Mouse (Mus musculus): ENCODE measurements around the gene Zscan5b. TPM values are rescaled to one million over a fixed set of nuclear protein-coding genes. Genes with fewer than 3 reads are reported as not detected.
"Not testable (repeated sequence)": the region's sequence is repeated elsewhere in the genome, so short reads cannot be mapped to it uniquely, and the experiment has no call there.

Gene Zscan5b
- polyA plus RNA-seq, 1 experiment from 2014 or later: not detected

GRCm38 (mm10) chr7:6257386-6257785, 35.3 kb downstream of the Zscan5b start:
- H3K27me3 ChIP-seq (ENCODE audit: insufficient read depth, poor library complexity, severe bottlenecking): no peaks in the 10 kb centered on the region
- no peak overlapping the region for H3K4me3 ChIP-seq
- H3K4me1 ChIP-seq: no peaks in the 10 kb centered on the region
- H3K9me3 ChIP-seq: peaks cover 6% of the 10 kb centered on the region; the same call in 1 of the 2 replicates
- WGBS: 82% methylated on average over 4 of the region's 4 CpGs
- DNase-seq (ENCODE audit: low spot score): no peak
- H3K36me3 ChIP-seq: no peaks in the 10 kb centered on the region
- H3K27ac ChIP-seq: no peak overlapping the region

- no peak for DNase-seq (ENCODE audit: low spot score)
- no peak overlapping the region for H3K27ac ChIP-seq
- H3K4me3 ChIP-seq: no peak overlapping the region
- H3K9me3 ChIP-seq: peaks cover 2% of the 10 kb centered on the region; the same call in 1 of the 2 replicates
- 39% methylated on average over 16 of the region's 16 CpGs for WGBS
- H3K36me3 ChIP-seq: no peaks in the 10 kb centered on the region
- H3K4me1 ChIP-seq: no peaks in the 10 kb centered on the region
- H3K27me3 ChIP-seq (ENCODE audit: insufficient read depth, poor library complexity, severe bottlenecking): no peaks in the 10 kb centered on the region
These were observed 36.4 kb downstream of the Zscan5b start for GRCm38 (mm10) chr7:6258232-6259220.

- not testable (repeated sequence) for H3K36me3 ChIP-seq; H3K27me3 ChIP-seq (ENCODE audit: insufficient read depth, poor library complexity, severe bottlenecking); H3K4me3 ChIP-seq; DNase-seq (ENCODE audit: low spot score); H3K27ac ChIP-seq; H3K9me3 ChIP-seq; H3K4me1 ChIP-seq
- 42% methylated on average over 2 of the region's 2 CpGs for WGBS
These were observed 37.9 kb downstream of the Zscan5b start for GRCm38 (mm10) chr7:6260004-6260403.

DNA sequence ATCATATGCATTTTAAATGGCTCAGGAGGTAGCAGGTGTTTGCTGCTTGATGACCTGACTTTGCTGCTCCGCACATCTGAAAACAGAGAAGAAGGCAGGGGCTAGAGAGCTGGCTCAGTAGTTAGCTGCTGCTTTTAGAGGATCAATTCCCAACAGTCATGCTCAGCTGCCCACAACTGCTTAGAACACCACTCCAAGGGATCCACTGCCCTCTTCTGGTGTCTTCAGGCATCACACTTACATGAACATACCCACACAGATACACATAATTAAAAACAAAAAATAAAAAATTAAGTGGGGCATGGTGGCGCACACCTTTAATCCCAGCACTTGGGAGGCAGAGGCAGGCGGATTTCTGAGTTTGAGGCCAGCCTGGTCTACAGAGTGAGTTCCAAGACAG, 40.0 kb downstream of the Zscan5b start:
- WGBS: 81% methylated on average over 3 of the region's 3 CpGs
- H3K36me3 ChIP-seq: no peaks in the 10 kb centered on the region
- no peaks in the 10 kb centered on the region for H3K4me1 ChIP-seq
- H3K27ac ChIP-seq: no peak overlapping the region
- H3K9me3 ChIP-seq: no peaks in the 10 kb centered on the region
- no peak for DNase-seq (ENCODE audit: low spot score)
- H3K27me3 ChIP-seq (ENCODE audit: insufficient read depth, poor library complexity, severe bottlenecking): no peaks in the 10 kb centered on the region
- H3K4me3 ChIP-seq: no peak overlapping the region

- WGBS: 70% methylated on average over 4 of the region's 4 CpGs
- H3K27me3 ChIP-seq (ENCODE audit: insufficient read depth, poor library complexity, severe bottlenecking): no peaks in the 10 kb centered on the region
- DNase-seq (ENCODE audit: low spot score): no peak
- H3K4me1 ChIP-seq: no peaks in the 10 kb centered on the region
- H3K27ac ChIP-seq: no peak overlapping the region
- no peak overlapping the region for H3K4me3 ChIP-seq
- H3K9me3 ChIP-seq: no peaks in the 10 kb centered on the region
- H3K36me3 ChIP-seq: no peaks in the 10 kb centered on the region
These were observed 40.9 kb downstream of the Zscan5b start for GRCm38 (mm10) chr7:6262984-6263383.

DNA sequence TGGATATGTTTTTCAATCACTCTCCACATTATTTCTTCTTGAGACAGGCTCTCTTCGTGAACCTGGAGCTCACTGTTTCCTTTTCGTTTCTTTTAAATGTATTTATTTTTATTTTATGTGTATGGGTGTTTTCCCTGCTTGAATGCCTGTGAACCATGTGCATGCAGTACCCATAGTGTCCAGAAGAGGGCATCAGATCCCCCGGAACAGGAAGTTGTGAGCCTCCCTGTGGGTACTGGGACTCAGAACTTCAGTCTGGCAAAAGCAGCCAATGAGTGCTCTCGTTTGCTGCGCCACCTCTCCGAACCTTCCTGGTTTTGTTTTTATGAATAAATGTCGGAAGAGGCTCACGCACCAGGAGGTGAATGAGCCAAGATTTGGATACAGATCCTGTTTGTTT, 43.6 kb downstream of the Zscan5b start:
- H3K27me3 ChIP-seq (ENCODE audit: insufficient read depth, poor library complexity, severe bottlenecking): no peaks in the 10 kb centered on the region
- no peak overlapping the region for H3K27ac ChIP-seq
- H3K9me3 ChIP-seq: no peaks in the 10 kb centered on the region
- no peaks in the 10 kb centered on the region for H3K4me1 ChIP-seq
- DNase-seq (ENCODE audit: low spot score): no peak
- no peaks in the 10 kb centered on the region for H3K36me3 ChIP-seq
- 59% methylated on average over 8 of the region's 8 CpGs for WGBS
- H3K4me3 ChIP-seq: no peak overlapping the region

DNA sequence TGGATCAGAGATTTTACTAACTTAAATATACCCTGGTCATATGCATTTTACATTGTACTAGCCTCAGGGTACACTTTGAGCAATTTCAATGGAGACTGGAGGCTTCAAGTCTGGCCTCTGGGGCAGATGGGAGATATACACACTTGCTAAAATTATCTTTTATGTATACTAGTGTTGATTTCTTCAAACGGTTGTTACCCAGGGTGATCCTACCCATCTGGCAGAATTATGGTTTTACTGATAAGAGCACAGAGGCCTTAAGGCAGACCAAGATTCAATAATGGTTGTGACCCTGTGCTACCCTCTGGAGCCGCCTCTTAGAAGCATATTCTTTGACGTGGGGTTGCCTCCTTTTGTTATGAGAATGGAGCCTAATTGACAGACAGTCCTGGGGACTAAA, 55.8 kb downstream of the Zscan5b start:
- 51% methylated on average over 3 of the region's 3 CpGs for WGBS
- no peak for DNase-seq (ENCODE audit: low spot score)

DNA sequence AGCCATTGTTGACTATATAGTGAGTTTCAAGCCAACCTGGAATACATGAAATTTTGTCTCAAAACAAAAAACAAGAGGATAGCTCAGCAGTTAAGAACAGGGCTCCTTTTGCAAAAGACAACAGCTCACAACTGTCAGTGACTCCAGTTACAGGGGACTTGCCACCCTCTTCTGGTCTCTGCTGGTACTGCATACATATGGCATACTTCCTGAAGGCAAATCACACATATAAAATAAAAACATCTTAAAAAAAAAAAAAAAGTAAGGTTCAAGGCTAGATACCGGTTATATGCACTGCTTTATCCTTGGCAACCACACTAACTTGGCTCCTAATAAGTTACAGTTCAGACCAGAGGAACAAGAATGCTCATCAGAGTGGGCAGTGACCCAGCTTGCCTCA, 60.7 kb downstream of the Zscan5b start:
- H3K4me1 ChIP-seq: peaks cover 12% of the 10 kb centered on the region
- peaks cover 2% of the 10 kb centered on the region; the same call in 1 of the 2 replicates for H3K9me3 ChIP-seq
- no peaks in the 10 kb centered on the region for H3K27me3 ChIP-seq (ENCODE audit: insufficient read depth, poor library complexity, severe bottlenecking)
- DNase-seq (ENCODE audit: low spot score): no peak
- 0% methylated on average over 1 of the region's 1 CpGs for WGBS
- H3K27ac ChIP-seq: peak overlapping the region; percentile 85; the same call in 1 of the 2 replicates
- peak overlapping the region; percentile 64 for H3K4me3 ChIP-seq
- no peaks in the 10 kb centered on the region for H3K36me3 ChIP-seq

More for the DNA sequence above, 55.8 kb downstream of the Zscan5b start:
- H3K36me3 ChIP-seq: no peaks in the 10 kb centered on the region
- no peaks in the 10 kb centered on the region for H3K27me3 ChIP-seq (ENCODE audit: insufficient read depth, poor library complexity, severe bottlenecking)
- H3K4me3 ChIP-seq: no peak overlapping the region
- no peaks in the 10 kb centered on the region for H3K9me3 ChIP-seq
- H3K4me1 ChIP-seq: no peaks in the 10 kb centered on the region
- no peak overlapping the region for H3K27ac ChIP-seq

- Histone ChIP-seq H3K27me3 (ENCODE audit: insufficient read depth, poor library complexity, severe bottlenecking) (no peaks in the 10 kb centered on the region), H3K36me3 (no peaks in the 10 kb centered on the region), H3K9me3 (peaks cover 2% of the 10 kb centered on the region; the same call in 1 of the 2 replicates), H3K4me3 (peak overlapping the region; percentile 64), H3K4me1 (peaks cover 12% of the 10 kb centered on the region), H3K27ac (peak overlapping the region; percentile 85)
- WGBS: 2% methylated on average over 23 of the region's 23 CpGs
- DNase-seq (ENCODE audit: low spot score): peak; percentile 93
These were observed 61.5 kb downstream of the Zscan5b start for GRCm38 (mm10) chr7:6283451-6284075.

GRCm38 (mm10) chr7:6284442-6285012, 62.4 kb downstream of the Zscan5b start:
- WGBS: 83% methylated on average over 4 of the region's 4 CpGs

GRCm38 (mm10) chr7:6285366-6285765, 63.3 kb downstream of the Zscan5b start:
- Histone ChIP-seq H3K27me3 (ENCODE audit: insufficient read depth, poor library complexity, severe bottlenecking) (no peaks in the 10 kb centered on the region), H3K4me3 (peak overlapping the region; percentile 70; the same call in 1 of the 2 replicates), H3K9me3 (peaks cover 2% of the 10 kb centered on the region; the same call in 1 of the 2 replicates), H3K36me3 (no peaks in the 10 kb centered on the region), H3K4me1 (peaks cover 12% of the 10 kb centered on the region), H3K27ac (peak overlapping the region; percentile 91; the same call in 1 of the 2 replicates)
- whole genome bisulfite sequencing: 85% methylated on average over 6 of the region's 6 CpGs
- no peak for DNase-seq (ENCODE audit: low spot score)

More at GRCm38 (mm10) chr7:6284442-6285012, 62.4 kb downstream of the Zscan5b start:
- Histone ChIP-seq H3K4me1 (peaks cover 12% of the 10 kb centered on the region), H3K27me3 (ENCODE audit: insufficient read depth, poor library complexity, severe bottlenecking) (no peaks in the 10 kb centered on the region), H3K27ac (no peak overlapping the region), H3K9me3 (peaks cover 2% of the 10 kb centered on the region; the same call in 1 of the 2 replicates), H3K36me3 (no peaks in the 10 kb centered on the region), H3K4me3 (no peak overlapping the region)
- DNase-seq (ENCODE audit: low spot score): no peak

DNA sequence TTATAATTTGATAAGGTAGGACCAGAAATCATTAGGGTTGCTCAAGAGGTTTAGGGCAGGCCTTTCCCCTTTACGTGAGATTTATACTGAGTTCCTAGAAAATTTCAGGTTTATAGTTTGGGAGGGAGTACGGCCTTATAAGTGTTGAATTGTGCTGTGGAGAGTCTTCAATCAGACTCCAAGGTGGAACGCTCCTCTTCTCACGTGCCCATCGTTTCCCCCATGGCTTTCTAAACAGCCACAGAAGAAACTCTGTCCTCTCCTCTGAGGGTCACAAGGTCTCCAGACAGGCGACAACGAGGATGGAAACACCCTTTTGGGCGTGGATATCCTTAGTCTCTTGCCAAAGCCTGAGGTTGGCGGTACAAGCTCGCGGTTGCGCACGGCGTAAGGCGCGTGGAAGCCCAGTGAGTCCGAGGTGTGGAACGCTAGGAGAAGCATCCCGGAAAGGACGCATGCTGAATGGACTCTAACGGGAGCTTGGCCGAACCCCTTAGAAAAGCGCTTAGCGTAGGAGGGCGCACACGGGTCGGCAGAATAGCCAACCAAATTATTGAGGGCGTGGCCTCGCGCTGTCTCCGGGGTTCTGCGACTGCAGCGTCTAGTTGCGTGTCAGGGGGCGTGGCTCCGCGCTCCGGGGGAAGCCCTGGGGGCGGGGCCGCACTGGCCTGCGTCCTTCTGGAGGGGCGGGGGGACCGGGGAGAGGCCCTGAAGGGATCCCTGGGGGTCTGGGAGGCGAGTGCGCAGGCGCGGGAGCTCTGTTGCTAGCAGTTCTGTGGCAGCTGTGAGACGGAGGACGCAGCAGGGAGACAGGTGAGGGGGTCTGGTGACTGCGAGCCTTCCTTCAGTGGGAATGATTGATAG, 64.0 kb downstream of the Zscan5b start, which contains the start of gene Zfp667:
TSS of gene Zfp667 (plus strand) at position 738 of the 864 bp plus-strand sequence.
- H3K9me3 ChIP-seq: peaks cover 2% of the 10 kb centered on the region; the same call in 1 of the 2 replicates
- H3K36me3 ChIP-seq: no peaks in the 10 kb centered on the region
- H3K4me1 ChIP-seq: peaks cover 12% of the 10 kb centered on the region
- H3K27me3 ChIP-seq (ENCODE audit: insufficient read depth, poor library complexity, severe bottlenecking): no peaks in the 10 kb centered on the region
- peak; percentile 98 for DNase-seq (ENCODE audit: low spot score)
- WGBS: 3% methylated on average over 50 of the region's 50 CpGs
- H3K27ac ChIP-seq: peak within 1 kb of the TSS; percentile 91
- H3K4me3 ChIP-seq: peak within 1 kb of the TSS; percentile 70
